Comparison of ENCODE assay signal across 22 mouse cellular contexts in genomic region chr15:31252590-31253311, GRCm38 (mm10). TPM values are rescaled to one million over a fixed set of nuclear protein-coding genes. Genes with fewer than 3 reads are reported as not detected.
DNase-seq lines count a peak whose midpoint lies in the region; ATAC-seq lines count a peak whose summit lies in the region.
"Had no signal": no experiment of that assay in that cellular context is flagged by ENCODE, and none has a peak within 500 bp of the region (broad histone marks: within the 10 kb centered on the region; RNA-seq: fewer than 3 reads in every experiment).

No protein-coding gene starts in this region.

- no peak overlapping the region for H3K4me3 ChIP-seq in heart, embryonic 16.5 days (ENCODE audit: low read length)
- H3K4me3 ChIP-seq in liver, embryonic 13.5 days (replicated peaks), result no peak overlapping the region
- H3K4me3 ChIP-seq: embryonic facial prominence, embryonic 12.5 days; erythroblast, embryonic 14.5 days; forebrain, embryonic 13.5 days; gastrocnemius, adult 2 months; kidney, embryonic 15.5 days; stomach, embryonic 15.5 days had no signal

- H3K4me2 ChIP-seq in heart, embryonic 16.5 days (ENCODE audit: low read depth, low read length), result no peak overlapping the region
- H3K4me2 ChIP-seq in liver, embryonic 13.5 days, result no peak overlapping the region; the same call in 1 of the 2 replicates
- H3K4me2 ChIP-seq: embryonic facial prominence, embryonic 12.5 days; forebrain, embryonic 13.5 days; heart, embryonic 11.5 days; kidney, embryonic 15.5 days; stomach, embryonic 15.5 days had no signal

- H3K36me3 ChIP-seq in heart, embryonic 16.5 days (ENCODE audit: control insufficient read depth, insufficient read depth), result no peaks in the 10 kb centered on the region
- no peaks in the 10 kb centered on the region for H3K36me3 ChIP-seq in liver, embryonic 13.5 days
- H3K36me3 ChIP-seq: embryonic facial prominence, embryonic 12.5 days; kidney, embryonic 15.5 days; stomach, embryonic 15.5 days had no signal

- ATAC-seq in heart, embryonic 16.5 days (replicated peaks; ENCODE audit: extremely low read depth, insufficient read depth, low FRiP score), result peak; percentile 11; the same call in 1 of the 2 replicates
- peak; percentile 74 for ATAC-seq in liver, embryonic 13.5 days (ENCODE audit: low read depth)
- ATAC-seq in megakaryocyte-erythroid progenitor cell, adult 5-6 weeks (replicated peaks; ENCODE audit: low FRiP score, low TSS enrichment, poor library complexity, severe bottlenecking), result peak; percentile 62
- ATAC-seq: forebrain, embryonic 13.5 days; intestine, postnatal 0 days; lung, postnatal 0 days had no signal

- H3K27ac ChIP-seq in heart, embryonic 16.5 days (ENCODE audit: low read length), result no peak overlapping the region
- H3K27ac ChIP-seq in liver, embryonic 13.5 days, result peak overlapping the region; percentile 39; the same call in 1 of the 2 replicates
- H3K27ac ChIP-seq: embryonic facial prominence, embryonic 12.5 days; forebrain, embryonic 13.5 days; kidney, embryonic 15.5 days; stomach, embryonic 15.5 days had no signal

- H3K27me3 ChIP-seq in heart, embryonic 16.5 days (ENCODE audit: control insufficient read depth, insufficient read depth, low read length), result no peaks in the 10 kb centered on the region
- H3K27me3 ChIP-seq in liver, embryonic 13.5 days, result no peaks in the 10 kb centered on the region
- H3K27me3 ChIP-seq: embryonic facial prominence, embryonic 12.5 days; forebrain, embryonic 13.5 days; kidney, embryonic 15.5 days; stomach, embryonic 15.5 days had no signal

- no peak overlapping the region for H3K9ac ChIP-seq in heart, embryonic 16.5 days (ENCODE audit: low read length)
- H3K9ac ChIP-seq in liver, embryonic 13.5 days, result no peak overlapping the region
- H3K9ac ChIP-seq: embryonic facial prominence, embryonic 12.5 days; forebrain, embryonic 13.5 days; kidney, embryonic 15.5 days; stomach, embryonic 15.5 days had no signal

- no peaks in the 10 kb centered on the region for H3K9me3 ChIP-seq in heart, embryonic 16.5 days (replicated peaks; ENCODE audit: control insufficient read depth, low read length)
- H3K9me3 ChIP-seq in liver, embryonic 13.5 days (replicated peaks), result no peaks in the 10 kb centered on the region
- H3K9me3 ChIP-seq: embryonic facial prominence, embryonic 12.5 days; forebrain, embryonic 13.5 days; kidney, embryonic 15.5 days; stomach, embryonic 15.5 days had no signal

- 45% methylated on average over 16 of the region's 16 CpGs for WGBS in heart, embryonic 16.5 days
- 47% methylated on average over 16 of the region's 16 CpGs for WGBS in liver, embryonic 13.5 days (ENCODE audit: insufficient replicate concordance)

- H3K4me1 ChIP-seq in heart, embryonic 16.5 days (ENCODE audit: control insufficient read depth, insufficient read depth, low read length), result peaks cover 14% of the 10 kb centered on the region
- peaks cover 56% of the 10 kb centered on the region for H3K4me1 ChIP-seq in liver, embryonic 13.5 days (replicated peaks)

- DNase-seq in heart, adult 18-20 months, result no peak
- peak; percentile 20 for DNase-seq in c-Kit-positive CD71-positive TER-119-negative erythroid progenitor cells, embryonic 14.5 days (ENCODE audit: low read depth)
- no peak for DNase-seq in liver, embryonic 13.5 days
- DNase-seq in embryo, embryonic 11 days, result no peak
- DNase-seq in right cerebral cortex, postnatal 36 days (ENCODE audit: low spot score in 2 of 2), result no peak
- DNase-seq in right cerebral cortex, postnatal 14 days, result no peak
- DNase-seq: adrenal gland, postnatal 14 days; cerebellum, adult 11-12 months; gastrocnemius, adult 2 months; heart, postnatal 14 days; kidney, postnatal 36 days; right cerebral cortex, postnatal 4 days had no signal

RNA-seq across cellular contexts. Expression of gene Dap, which starts 28.6 kb away (rescaled TPM):
- 40.8 and 41.7 TPM in 2 replicates for polyA plus RNA-seq in heart, embryonic 16.5 days (2015; fragmentation: Nextera tagmentation; extraction: Ambion mirVana)
- 10 to 100 TPM; 18.4 to 23.9 TPM for total RNA-seq in heart, adult 18-20 months (2021)
- 40.4 and 46.6 TPM in 2 replicates for polyA plus RNA-seq in liver, embryonic 13.5 days (2015; fragmentation: Nextera tagmentation; extraction: Ambion mirVana)
- total RNA-seq in megakaryocyte-erythroid progenitor cell, adult 5-6 weeks (2014; fragmentation: Nextera tagmentation), result 59.5 and 59.6 TPM in 2 replicates
- total RNA-seq in megakaryocyte-erythroid progenitor cell, adult 5-6 weeks (2017), result 59.5 and 64.0 TPM in 2 replicates

Comparison
In these comparisons a context has a peak if more than half of its experiments do, and no peak if none do; other contexts are left out.
1. ATAC-seq: peak in every context shown above with its lines; median percentile 74 in liver, embryonic 13.5 days; 62 in megakaryocyte-erythroid progenitor cell, adult 5-6 weeks; 11 in heart, embryonic 16.5 days.